In the genomic region with DNA sequence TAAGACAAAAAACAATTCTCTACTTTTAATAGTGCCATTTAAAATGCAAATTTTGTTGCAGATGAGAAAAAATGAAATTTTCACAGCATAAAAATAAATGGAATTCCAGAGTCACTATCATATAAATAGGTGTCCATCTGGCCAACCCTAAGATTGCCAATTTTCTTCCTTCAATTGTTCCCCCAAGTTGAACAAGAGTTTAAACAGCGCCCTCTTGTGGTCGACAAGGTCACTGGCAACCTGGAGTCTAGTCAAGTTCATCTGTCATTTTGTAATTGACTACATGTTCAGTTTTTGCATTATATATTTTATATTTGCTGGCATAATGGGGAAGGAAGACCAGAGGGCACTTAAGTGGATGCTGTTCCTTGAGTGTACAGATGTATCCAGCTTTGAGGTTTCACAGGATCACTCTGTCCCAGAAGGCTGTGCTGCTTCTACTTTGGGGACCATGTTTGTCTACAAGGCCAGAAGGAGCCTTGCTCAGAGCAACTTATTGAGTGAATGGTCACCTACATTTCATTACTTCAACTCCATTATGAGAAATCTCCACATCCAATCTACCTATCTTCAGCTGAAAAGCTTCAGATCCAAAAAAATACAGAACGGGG, we compare ENCODE assay signal across 8 mouse cellular contexts. TPM values are rescaled to one million over a fixed set of nuclear protein-coding genes. Genes with fewer than 3 reads are reported as not detected.
DNase-seq lines count a peak whose midpoint lies in the region; ATAC-seq and TF ChIP-seq lines count a peak whose summit lies in the region.

No protein-coding gene starts in this region.

- no peaks in the 10 kb centered on the region for H3K27me3 ChIP-seq in embryonic facial prominence, embryonic 11.5 days (ENCODE audit: control insufficient read depth, insufficient read depth, low read length)
- no peaks in the 10 kb centered on the region for H3K27me3 ChIP-seq in hindbrain, postnatal 0 days (ENCODE audit: insufficient read depth, low read length)
- no peaks in the 10 kb centered on the region for H3K27me3 ChIP-seq in limb, embryonic 11.5 days (ENCODE audit: control insufficient read depth, insufficient read depth, low read length)
- H3K27me3 ChIP-seq in neural tube, embryonic 13.5 days, result no peaks in the 10 kb centered on the region

- no peaks in the 10 kb centered on the region for H3K9me3 ChIP-seq in embryonic facial prominence, embryonic 11.5 days (replicated peaks; ENCODE audit: control insufficient read depth, low read length)
- H3K9me3 ChIP-seq in hindbrain, postnatal 0 days (ENCODE audit: low read length), result no peaks in the 10 kb centered on the region
- no peaks in the 10 kb centered on the region for H3K9me3 ChIP-seq in limb, embryonic 11.5 days (ENCODE audit: control insufficient read depth, low read length)
- no peaks in the 10 kb centered on the region for H3K9me3 ChIP-seq in neural tube, embryonic 13.5 days

- no peaks in the 10 kb centered on the region; the same call in 1 of the 2 replicates for H3K4me1 ChIP-seq in bone marrow, adult 2 months (ENCODE audit: control insufficient read depth, insufficient read depth, low read length)
- H3K4me1 ChIP-seq in embryonic facial prominence, embryonic 11.5 days (ENCODE audit: control insufficient read depth, insufficient read depth, low read length), result no peaks in the 10 kb centered on the region
- no peaks in the 10 kb centered on the region for H3K4me1 ChIP-seq in hindbrain, postnatal 0 days (ENCODE audit: insufficient read depth, low read length)
- H3K4me1 ChIP-seq in limb, embryonic 11.5 days (ENCODE audit: control insufficient read depth, insufficient read depth, low read length), result no peaks in the 10 kb centered on the region
- no peaks in the 10 kb centered on the region for H3K4me1 ChIP-seq in neural tube, embryonic 13.5 days (replicated peaks)

- no peak overlapping the region for H3K4me3 ChIP-seq in bone marrow, adult 2 months (replicated peaks; ENCODE audit: control insufficient read depth, low read depth, low read length)
- H3K4me3 ChIP-seq in embryonic facial prominence, embryonic 11.5 days (ENCODE audit: low read depth, low read length), result no peak overlapping the region
- no peak overlapping the region for H3K4me3 ChIP-seq in hindbrain, postnatal 0 days (ENCODE audit: low read length)
- no peak overlapping the region for H3K4me3 ChIP-seq in limb, embryonic 11.5 days (ENCODE audit: low read depth, low read length)
- H3K4me3 ChIP-seq in neural tube, embryonic 13.5 days, result no peak overlapping the region

- H3K4me2 ChIP-seq in embryonic facial prominence, embryonic 11.5 days (ENCODE audit: low read depth, low read length), result no peak overlapping the region
- H3K4me2 ChIP-seq in hindbrain, postnatal 0 days (ENCODE audit: low read depth, low read length), result no peak overlapping the region
- no peak overlapping the region for H3K4me2 ChIP-seq in limb, embryonic 11.5 days (ENCODE audit: low read depth, severe bottlenecking)
- H3K4me2 ChIP-seq in neural tube, embryonic 13.5 days, result no peak overlapping the region

- no peak for TF ChIP-seq POLR2A in bone marrow, adult 2 months (IDR thresholded peaks at IDR 0.05; ENCODE audit: borderline replicate concordance, control insufficient read depth, low read depth, low read length)

- 31% methylated on average over 3 of the region's 3 CpGs for WGBS in bone marrow, adult 2 months
- 33% methylated on average over 3 of the region's 3 CpGs for WGBS in embryonic facial prominence, embryonic 11.5 days
- 33% methylated on average over 3 of the region's 3 CpGs for WGBS in hindbrain, postnatal 0 days
- 33% methylated on average over 3 of the region's 3 CpGs for WGBS in limb, embryonic 11.5 days
- 34% methylated on average over 3 of the region's 3 CpGs for WGBS in neural tube, embryonic 13.5 days

- H3K9ac ChIP-seq in embryonic facial prominence, embryonic 11.5 days (replicated peaks; ENCODE audit: low read length), result no peak overlapping the region
- no peak overlapping the region for H3K9ac ChIP-seq in hindbrain, postnatal 0 days (replicated peaks; ENCODE audit: low read length)
- no peak overlapping the region for H3K9ac ChIP-seq in limb, embryonic 11.5 days (ENCODE audit: low read length)
- no peak overlapping the region for H3K9ac ChIP-seq in neural tube, embryonic 13.5 days

- no peak for ATAC-seq in embryonic facial prominence, embryonic 11.5 days (replicated peaks; ENCODE audit: insufficient number of reproducible peaks, low FRiP score, low TSS enrichment, low read depth)
- ATAC-seq in hindbrain, postnatal 0 days, result peak; percentile 59
- no peak for ATAC-seq in limb, embryonic 11.5 days (ENCODE audit: insufficient number of reproducible peaks, low FRiP score, low TSS enrichment, low read depth)
- ATAC-seq in neural tube, embryonic 13.5 days (ENCODE audit: low read depth), result peak; percentile 56; the same call in 1 of the 2 replicates

- TF ChIP-seq CTCF in bone marrow, adult 2 months (IDR thresholded peaks at IDR 0.05; ENCODE audit: control insufficient read depth, insufficient read depth, low read length), result 0 out of 2 replicates have a peak, but pooled peaks have one; percentile 21
- TF ChIP-seq CTCF in hindbrain, postnatal 0 days (IDR thresholded peaks at IDR 0.05; ENCODE audit: low read depth), result peak; percentile 84

- peak; percentile 43 to 61 for DNase-seq in urinary bladder, postnatal 36 days (ENCODE audit: low spot score in 2 of 2)
- no peak for DNase-seq in urinary bladder, postnatal 10 days (ENCODE audit: low spot score)
- DNase-seq in embryonic facial prominence, embryonic 11.5 days (ENCODE audit: low spot score), result peak; percentile 86
- DNase-seq in hindbrain, postnatal 0 days (ENCODE audit: low spot score), result peak; percentile 94
- peak; percentile 56 for DNase-seq in limb, embryonic 11.5 days (ENCODE audit: low spot score)
- no peak for DNase-seq in yolk sac, embryonic 10.5 days (ENCODE audit: low spot score)

- H3K36me3 ChIP-seq in embryonic facial prominence, embryonic 11.5 days (replicated peaks; ENCODE audit: control insufficient read depth, insufficient read depth, low read depth, low read length), result no peaks in the 10 kb centered on the region
- no peaks in the 10 kb centered on the region for H3K36me3 ChIP-seq in hindbrain, postnatal 0 days (ENCODE audit: insufficient read depth, low read length)
- no peaks in the 10 kb centered on the region for H3K36me3 ChIP-seq in limb, embryonic 11.5 days (ENCODE audit: control insufficient read depth, insufficient read depth, low read length)
- no peaks in the 10 kb centered on the region for H3K36me3 ChIP-seq in neural tube, embryonic 13.5 days

- H3K27ac ChIP-seq in bone marrow, adult 2 months (ENCODE audit: control insufficient read depth, insufficient read depth, low read depth, low read length, poor library complexity), result no peak overlapping the region
- H3K27ac ChIP-seq in embryonic facial prominence, embryonic 11.5 days (replicated peaks; ENCODE audit: low read depth, low read length), result no peak overlapping the region
- H3K27ac ChIP-seq in hindbrain, postnatal 0 days, result no peak overlapping the region
- H3K27ac ChIP-seq in limb, embryonic 11.5 days (replicated peaks; ENCODE audit: low read depth, low read length), result no peak overlapping the region
- no peak overlapping the region for H3K27ac ChIP-seq in neural tube, embryonic 13.5 days (replicated peaks)

RNA-seq across cellular contexts. Expression of a gene that starts 24.6 kb away (rescaled TPM):
- 212 and 214 TPM in 2 replicates for polyA plus RNA-seq in bone marrow, adult 2 months (2011; ENCODE audit: insufficient read depth, insufficient read length, low replicate concordance, missing spikeins)
- polyA plus RNA-seq in embryonic facial prominence, embryonic 11.5 days (2014; fragmentation: Nextera tagmentation; extraction: Ambion mirVana), result 134 and 147 TPM in 2 replicates
- 13.4 and 25.8 TPM in 2 replicates for total RNA-seq in hindbrain, postnatal 0 days (2014; rRNA removed)
- 97.2 and 103 TPM in 2 replicates for polyA plus RNA-seq in hindbrain, postnatal 0 days (2015; fragmentation: Nextera tagmentation; extraction: Ambion mirVana)
- polyA plus RNA-seq in limb, embryonic 11.5 days (2014; fragmentation: Nextera tagmentation; extraction: Ambion mirVana), result 124 and 126 TPM in 2 replicates
- 107 and 116 TPM in 2 replicates for polyA plus RNA-seq in neural tube, embryonic 13.5 days (2015; fragmentation: Nextera tagmentation; extraction: Ambion mirVana)

Comparison
In these comparisons a context has a peak if more than half of its experiments do, and no peak if none do; other contexts are left out.
1. DNase-seq: peak in urinary bladder, postnatal 36 days (2 of 2), embryonic facial prominence, embryonic 11.5 days (single experiment), hindbrain, postnatal 0 days (single experiment) and limb, embryonic 11.5 days (single experiment); none in urinary bladder, postnatal 10 days (single experiment) and yolk sac, embryonic 10.5 days (single experiment).
2. ATAC-seq: peak in hindbrain, postnatal 0 days (single experiment) and neural tube, embryonic 13.5 days (single experiment); none in embryonic facial prominence, embryonic 11.5 days (single experiment) and limb, embryonic 11.5 days (single experiment).